Mouse (Mus musculus) heart, embryonic 15.5 days (tissue): ENCODE measurements at regions not wholly inside any gene's neighbourhood (a gene's known extent, or its start where the extent isn't known, plus 50 kb on each side); places are given as distances from the start of the nearest gene placed in this dataset.
A peak's percentile ranks its signal among the peaks of the same experiment; 100 is the strongest.

Source experiments
- ATAC-seq: fragments of 200-750 bp; cut with Nextera tagmentation; replicated peaks from 2 replicates; pipeline ENCODE4 v1.8.0; 2017; ENCODE audit warnings: low read depth, moderate TSS enrichment; ENCODE audit not compliant: insufficient number of reproducible peaks, insufficient read depth, low FRiP score
- H3K27ac ChIP-seq: fragments of 300-500 bp; sonication (generic); 2 replicates; pipeline ENCODE4 v1.5.1; 2015; ENCODE audit warnings: mild to moderate bottlenecking, inconsistent platforms
- H3K27me3 ChIP-seq: fragments of 300-500 bp; sonication (generic); 2 replicates; pipeline ENCODE4 v1.6.1; 2015; ENCODE audit warnings: inconsistent platforms
- H3K36me3 ChIP-seq: fragments of 300-500 bp; sonication (generic); 2 replicates; pipeline ENCODE4 v1.6.1; 2015; ENCODE audit warnings: mild to moderate bottlenecking, inconsistent platforms
- H3K4me1 ChIP-seq: fragments of 300-500 bp; sonication (generic); replicated peaks from 2 replicates; pipeline ENCODE4 v1.6.1; 2015; ENCODE audit warnings: inconsistent platforms
- H3K4me2 ChIP-seq: fragments of 300-500 bp; sonication (generic); 2 replicates; pipeline ENCODE4 v1.6.1; 2015; ENCODE audit warnings: inconsistent platforms, mild to moderate bottlenecking, moderate library complexity
- H3K4me3 ChIP-seq: fragments of 300-500 bp; sonication (generic); 2 replicates; pipeline ENCODE4 v1.5.1; 2015; ENCODE audit warnings: mild to moderate bottlenecking, inconsistent platforms
- H3K9ac ChIP-seq: fragments of 300-500 bp; sonication (generic); 2 replicates; pipeline ENCODE4 v1.6.1; 2015; ENCODE audit warnings: mild to moderate bottlenecking, inconsistent platforms
- H3K9me3 ChIP-seq: fragments of 300-500 bp; sonication (generic); replicated peaks from 2 replicates; pipeline ENCODE4 v1.6.1; 2016; ENCODE audit warnings: inconsistent platforms
- WGBS: fragments of 180-500 bp; shearing (Covaris S2); methylation state at CpG from one replicate; pipeline ENCODE4 v1.1.7; 2015; ENCODE audit warnings: mixed read lengths; 5-methylcytosine and 5-hydroxymethylcytosine counted together

- peak overlapping the region; percentile 47 for H3K4me2 ChIP-seq
- peak overlapping the region; percentile 82 for H3K27ac ChIP-seq
- H3K9me3 ChIP-seq, result no peaks in the 10 kb centered on the region
- WGBS, result 18% methylated on average over 16 of the region's 16 CpGs
- peaks cover 3% of the 10 kb centered on the region for H3K4me1 ChIP-seq
- peak; percentile 49 for ATAC-seq
- no peaks in the 10 kb centered on the region for H3K36me3 ChIP-seq
- no peaks in the 10 kb centered on the region for H3K27me3 ChIP-seq
- H3K4me3 ChIP-seq, result peak overlapping the region; percentile 28; the same call in 1 of the 2 replicates
- H3K9ac ChIP-seq, result peak overlapping the region; percentile 41; the same call in 1 of the 2 replicates
Measured at GRCm38 (mm10) chrX:166661043-166661718, 75.7 kb upstream of the Egfl6 start.

- Histone ChIP-seq H3K4me1 (peaks cover 3% of the 10 kb centered on the region), H3K9me3 (no peaks in the 10 kb centered on the region), H3K4me2 (no peak overlapping the region), H3K27me3 (no peaks in the 10 kb centered on the region), H3K9ac (no peak overlapping the region), H3K36me3 (no peaks in the 10 kb centered on the region), H3K4me3 (no peak overlapping the region), H3K27ac (no peak overlapping the region)
- 29% methylated on average over 6 of the region's 6 CpGs for WGBS
- no peak for ATAC-seq
Measured at GRCm38 (mm10) chrX:166660715-166661042, 75.2 kb upstream of the Egfl6 start.

- Histone ChIP-seq H3K4me1 (no peaks in the 10 kb centered on the region), H3K27me3 (no peaks in the 10 kb centered on the region), H3K36me3 (no peaks in the 10 kb centered on the region), H3K9ac (no peak overlapping the region), H3K27ac (no peak overlapping the region), H3K4me3 (no peak overlapping the region), H3K4me2 (no peak overlapping the region), H3K9me3 (no peaks in the 10 kb centered on the region)
- WGBS, result 49% methylated on average over 3 of the region's 3 CpGs
- ATAC-seq, result no peak
Measured at GRCm38 (mm10) chrX:166652400-166652799, 66.9 kb upstream of the Egfl6 start.

- peak overlapping the region; percentile 33 for H3K4me2 ChIP-seq
- H3K4me3 ChIP-seq, result peak overlapping the region; percentile 24
- H3K4me1 ChIP-seq, result no peaks in the 10 kb centered on the region
- no peaks in the 10 kb centered on the region for H3K9me3 ChIP-seq
- WGBS, result 38% methylated on average over 7 of the region's 7 CpGs
- no peaks in the 10 kb centered on the region for H3K36me3 ChIP-seq
- no peak overlapping the region for H3K27ac ChIP-seq
- no peaks in the 10 kb centered on the region for H3K27me3 ChIP-seq
- no peak for ATAC-seq
- no peak overlapping the region for H3K9ac ChIP-seq
Measured at GRCm38 (mm10) chrX:166645713-166646112, 60.2 kb upstream of the Egfl6 start.

- Histone ChIP-seq H3K27ac (no peak overlapping the region), H3K9ac (no peak overlapping the region), H3K4me1 (no peaks in the 10 kb centered on the region), H3K36me3 (no peaks in the 10 kb centered on the region), H3K4me2 (no peak overlapping the region), H3K27me3 (no peaks in the 10 kb centered on the region), H3K4me3 (no peak overlapping the region), H3K9me3 (no peaks in the 10 kb centered on the region)
- no peak for ATAC-seq
- WGBS, result 60% methylated on average over 3 of the region's 3 CpGs
Measured at GRCm38 (mm10) chrX:166641256-166641655, 55.7 kb upstream of the Egfl6 start.

GRCm38 (mm10) chrX:166640258-166640657, 54.7 kb upstream of the Egfl6 start:
- H3K27ac ChIP-seq, result no peak overlapping the region
- H3K9ac ChIP-seq, result no peak overlapping the region
- H3K9me3 ChIP-seq, result no peaks in the 10 kb centered on the region
- ATAC-seq, result no peak
- H3K4me1 ChIP-seq, result no peaks in the 10 kb centered on the region
- no peaks in the 10 kb centered on the region for H3K27me3 ChIP-seq
- no peak overlapping the region for H3K4me2 ChIP-seq
- H3K36me3 ChIP-seq, result no peaks in the 10 kb centered on the region
- no peak overlapping the region for H3K4me3 ChIP-seq
- WGBS, result 71% methylated on average over 1 of the region's 1 CpGs
